In genomic region chr12:15911254-15911991, GRCm38 (mm10) we compare ENCODE assay signal across 21 mouse cellular contexts.
"Had no signal": no experiment of that assay in that cellular context is flagged by ENCODE, and none has a peak within 500 bp of the region (broad histone marks: within the 10 kb centered on the region; RNA-seq: fewer than 3 reads in every experiment).

No protein-coding gene starts in this region.

- ATAC-seq: midbrain, embryonic 16.5 days had no signal

- H3K9me3 ChIP-seq: megakaryocyte, embryonic 14.5 days; midbrain, embryonic 10.5 days; midbrain, embryonic 12.5 days; neural tube, embryonic 13.5 days; neural tube, embryonic 15.5 days had no signal

- H3K4me1 ChIP-seq: midbrain, embryonic 10.5 days; midbrain, embryonic 12.5 days; neural tube, embryonic 13.5 days; neural tube, embryonic 15.5 days had no signal

- H3K4me3 ChIP-seq: megakaryocyte, embryonic 14.5 days; midbrain, embryonic 10.5 days; midbrain, embryonic 12.5 days; myocyte; neural tube, embryonic 13.5 days; neural tube, embryonic 15.5 days had no signal

- H3K27me3 ChIP-seq: midbrain, embryonic 12.5 days; neural tube, embryonic 13.5 days; neural tube, embryonic 15.5 days had no signal

- H3K27ac ChIP-seq: liver, embryonic 14.5 days; midbrain, embryonic 10.5 days; midbrain, embryonic 12.5 days; neural tube, embryonic 13.5 days; neural tube, embryonic 15.5 days had no signal

- H3K4me2 ChIP-seq: lung, embryonic 14.5 days; midbrain, embryonic 12.5 days; neural tube, embryonic 13.5 days; neural tube, embryonic 15.5 days had no signal

- H3K9ac ChIP-seq: liver, embryonic 14.5 days; lung, embryonic 14.5 days; midbrain, embryonic 12.5 days; neural tube, embryonic 13.5 days; neural tube, embryonic 15.5 days had no signal

- H3K36me3 ChIP-seq: midbrain, embryonic 10.5 days; midbrain, embryonic 12.5 days; neural tube, embryonic 13.5 days; neural tube, embryonic 15.5 days had no signal

- DNase-seq: lung, adult 18-20 months; lung, embryonic 14.5 days; lung, postnatal 10 days; lung, postnatal 4 days; midbrain, embryonic 14.5 days; retina, postnatal 1 day; right cerebral cortex, adult 18-20 months; right cerebral cortex, postnatal 25 days; right cerebral cortex, postnatal 4 days; spleen, adult 18-20 months; thymus, adult 18-20 months; thymus, postnatal 14 days; thymus, postnatal 36 days had no signal
